Mouse (Mus musculus): Measurements from ENCODE around the gene Cux1. TPM values are rescaled to one million over a fixed set of nuclear protein-coding genes. Genes with fewer than 3 reads are reported as not detected.

The Cux1 gene
- polyA plus RNA-seq, 1 experiment, result 69.2 TPM

DNA sequence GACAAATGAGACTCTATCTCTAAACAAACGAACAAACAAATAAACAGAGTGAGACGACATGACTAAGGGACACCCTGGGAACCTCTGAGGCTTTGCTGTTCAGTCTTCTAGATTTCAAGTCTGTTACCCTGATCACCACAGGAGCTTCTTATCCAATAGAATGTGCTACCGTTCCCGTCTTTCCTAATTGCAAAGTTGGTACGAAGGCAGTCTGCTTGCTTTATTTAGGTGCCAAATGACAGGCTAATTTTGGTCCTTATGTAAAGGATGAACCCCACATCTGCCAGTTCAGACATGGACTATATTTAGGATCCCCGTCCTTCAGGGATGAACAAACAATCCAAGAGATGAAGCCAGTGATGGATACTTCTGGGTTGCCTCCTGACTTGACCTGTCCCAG is 269.6 kb downstream of the Cux1 start:
- no peak overlapping the region for H3K27ac ChIP-seq (ENCODE audit: insufficient read depth, low read length)
- 46% methylated on average over 6 of the region's 6 CpGs for WGBS
- H3K4me1 ChIP-seq (ENCODE audit: control insufficient read depth, insufficient read depth, low read length), result peaks cover 21% of the 10 kb centered on the region
- no peak for DNase-seq
- H3K4me3 ChIP-seq (replicated peaks; ENCODE audit: insufficient read depth, low read depth, low read length), result no peak overlapping the region
- H3K27me3 ChIP-seq (ENCODE audit: control insufficient read depth, insufficient read depth, low read length), result no peaks in the 10 kb centered on the region
- TF ChIP-seq POLR2A (IDR thresholded peaks at IDR 0.05; ENCODE audit: borderline replicate concordance, insufficient read depth, low read length) (no peak), CTCF (IDR thresholded peaks at IDR 0.05; ENCODE audit: borderline replicate concordance, insufficient read depth, low read depth, low read length) (no peak)

DNA sequence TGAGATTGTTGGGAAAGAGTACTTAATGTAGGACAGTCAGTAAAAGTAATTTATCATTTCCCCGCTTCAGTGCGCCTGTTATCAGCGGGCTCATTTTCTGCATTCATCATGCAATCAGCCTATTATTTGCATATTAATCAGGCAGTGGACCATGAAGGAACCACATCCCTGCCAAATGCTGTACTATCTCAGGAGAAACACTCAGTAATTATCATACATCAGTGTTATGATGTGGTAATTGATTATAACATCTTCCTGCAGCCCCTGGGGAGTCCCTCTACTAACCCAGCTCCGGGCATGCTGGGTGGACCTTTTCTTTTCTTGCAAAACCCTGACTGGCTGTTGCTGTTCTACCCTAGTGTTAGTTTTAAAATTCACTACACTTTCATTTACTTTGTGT is 270.4 kb downstream of the Cux1 start:
- no peak for DNase-seq
- WGBS, result 66% methylated on average over 4 of the region's 4 CpGs
- no peaks in the 10 kb centered on the region for H3K27me3 ChIP-seq (ENCODE audit: control insufficient read depth, insufficient read depth, low read length)
- no peak overlapping the region for H3K4me3 ChIP-seq (replicated peaks; ENCODE audit: insufficient read depth, low read depth, low read length)
- TF ChIP-seq POLR2A (IDR thresholded peaks at IDR 0.05; ENCODE audit: borderline replicate concordance, insufficient read depth, low read length) (no peak), CTCF (IDR thresholded peaks at IDR 0.05; ENCODE audit: borderline replicate concordance, insufficient read depth, low read depth, low read length) (no peak)
- H3K4me1 ChIP-seq (ENCODE audit: control insufficient read depth, insufficient read depth, low read length), result peaks cover 26% of the 10 kb centered on the region
- no peak overlapping the region for H3K27ac ChIP-seq (ENCODE audit: insufficient read depth, low read length)

DNA sequence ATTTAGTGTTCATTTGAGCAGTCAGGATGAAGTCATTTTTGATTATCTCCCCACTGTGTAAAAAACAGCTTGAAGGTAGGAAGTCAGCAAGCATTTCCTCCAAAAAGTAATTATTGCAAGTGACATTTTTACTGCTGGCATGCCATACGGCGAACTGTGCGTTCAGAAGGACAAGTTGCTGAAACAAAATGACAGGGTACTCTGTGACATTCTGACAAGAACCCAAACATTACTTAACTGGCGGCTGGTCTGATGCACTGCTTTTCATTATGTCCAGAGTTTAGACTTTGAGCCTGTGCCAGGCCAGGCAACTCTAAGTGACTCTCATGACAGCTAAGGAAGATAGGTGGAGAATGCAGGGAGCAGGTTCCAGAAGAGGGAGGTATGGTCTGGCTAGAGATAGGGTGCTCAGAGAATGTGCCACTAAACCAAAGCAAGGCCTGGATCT is 274.3 kb downstream of the Cux1 start:
- Histone ChIP-seq H3K4me3 (replicated peaks; ENCODE audit: insufficient read depth, low read depth, low read length) (no peak overlapping the region), H3K27me3 (ENCODE audit: control insufficient read depth, insufficient read depth, low read length) (no peaks in the 10 kb centered on the region), H3K27ac (ENCODE audit: insufficient read depth, low read length) (peak overlapping the region; percentile 33), H3K4me1 (ENCODE audit: control insufficient read depth, insufficient read depth, low read length) (peaks cover 44% of the 10 kb centered on the region)
- 20% methylated on average over 4 of the region's 4 CpGs for WGBS
- no peak for TF ChIP-seq POLR2A (IDR thresholded peaks at IDR 0.05; ENCODE audit: borderline replicate concordance, insufficient read depth, low read length)
- no peak for TF ChIP-seq CTCF (IDR thresholded peaks at IDR 0.05; ENCODE audit: borderline replicate concordance, insufficient read depth, low read depth, low read length)
- peak; percentile 56 to 64 for DNase-seq

DNA sequence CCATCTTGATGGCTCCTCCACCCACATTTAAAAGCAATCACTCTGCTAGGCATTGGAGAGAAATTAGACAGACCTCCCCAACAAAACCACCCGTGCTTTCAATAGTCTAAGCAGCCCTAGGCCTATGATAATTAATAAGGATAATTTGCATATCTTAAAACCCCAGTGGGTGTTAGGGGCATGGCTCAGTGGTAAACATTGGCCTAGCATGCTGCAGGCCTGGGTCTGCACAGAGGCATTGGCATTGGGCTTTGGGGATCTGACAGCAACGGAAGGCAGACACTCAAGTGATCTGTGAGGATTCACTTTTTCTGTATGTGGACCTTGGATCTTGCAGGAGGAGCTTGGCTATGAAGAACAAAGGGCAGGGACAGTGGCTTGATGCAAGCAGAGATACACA is 274.9 kb downstream of the Cux1 start:
- Histone ChIP-seq H3K27me3 (ENCODE audit: control insufficient read depth, insufficient read depth, low read length) (no peaks in the 10 kb centered on the region), H3K27ac (ENCODE audit: insufficient read depth, low read length) (no peak overlapping the region), H3K4me3 (replicated peaks; ENCODE audit: insufficient read depth, low read depth, low read length) (no peak overlapping the region), H3K4me1 (ENCODE audit: control insufficient read depth, insufficient read depth, low read length) (peaks cover 46% of the 10 kb centered on the region)
- 52% methylated on average over 2 of the region's 2 CpGs for WGBS
- DNase-seq, result no peak
- TF ChIP-seq CTCF (IDR thresholded peaks at IDR 0.05; ENCODE audit: borderline replicate concordance, insufficient read depth, low read depth, low read length) (no peak), POLR2A (IDR thresholded peaks at IDR 0.05; ENCODE audit: borderline replicate concordance, insufficient read depth, low read length) (no peak)

DNA sequence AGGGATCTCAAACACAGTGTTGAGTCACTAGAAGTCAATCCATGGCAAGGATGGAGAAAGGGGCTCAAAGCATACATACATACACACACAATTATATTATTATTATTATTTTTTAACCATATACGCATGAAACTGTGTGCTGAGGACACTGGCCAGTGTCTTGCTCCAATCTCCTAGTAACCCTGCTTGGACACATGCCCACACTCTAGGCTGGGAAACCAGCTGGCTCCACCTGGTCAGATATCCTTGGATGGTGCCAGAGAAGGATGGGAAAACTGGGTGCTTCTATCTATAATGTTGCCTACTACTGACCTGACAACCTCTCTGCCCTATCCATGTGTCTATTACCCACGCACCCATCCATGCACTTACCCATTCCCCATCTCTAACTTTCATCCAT is 275.7 kb downstream of the Cux1 start:
- TF ChIP-seq POLR2A (IDR thresholded peaks at IDR 0.05; ENCODE audit: borderline replicate concordance, insufficient read depth, low read length) (no peak), CTCF (IDR thresholded peaks at IDR 0.05; ENCODE audit: borderline replicate concordance, insufficient read depth, low read depth, low read length) (no peak)
- Histone ChIP-seq H3K27me3 (ENCODE audit: control insufficient read depth, insufficient read depth, low read length) (no peaks in the 10 kb centered on the region), H3K27ac (ENCODE audit: insufficient read depth, low read length) (no peak overlapping the region), H3K4me3 (replicated peaks; ENCODE audit: insufficient read depth, low read depth, low read length) (no peak overlapping the region), H3K4me1 (ENCODE audit: control insufficient read depth, insufficient read depth, low read length) (peaks cover 46% of the 10 kb centered on the region)
- DNase-seq, result peak; percentile 35 to 44
- WGBS, result 69% methylated on average over 2 of the region's 2 CpGs

DNA sequence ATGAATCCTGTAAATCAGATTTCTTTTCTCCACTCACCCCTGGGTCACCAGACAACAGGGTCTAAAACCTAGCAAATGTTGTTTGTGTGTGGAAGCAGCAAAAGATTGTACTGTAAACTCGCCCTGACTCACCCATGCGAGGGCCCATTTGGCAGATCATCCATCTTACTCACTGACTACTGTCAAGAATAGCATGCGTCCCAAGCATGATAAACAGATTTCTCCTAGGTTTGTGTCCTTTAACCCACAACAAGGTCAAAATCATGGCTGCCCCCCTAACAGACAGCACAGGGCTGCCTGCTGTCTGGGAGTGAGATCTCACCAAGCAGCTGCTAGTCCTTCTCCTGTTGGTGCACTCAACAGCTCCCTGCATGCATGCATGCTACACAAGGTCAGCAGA is 277.5 kb downstream of the Cux1 start:
- 88% methylated on average over 3 of the region's 3 CpGs for WGBS
- Histone ChIP-seq H3K27me3 (ENCODE audit: control insufficient read depth, insufficient read depth, low read length) (no peaks in the 10 kb centered on the region), H3K4me3 (replicated peaks; ENCODE audit: insufficient read depth, low read depth, low read length) (no peak overlapping the region), H3K27ac (ENCODE audit: insufficient read depth, low read length) (no peak overlapping the region), H3K4me1 (ENCODE audit: control insufficient read depth, insufficient read depth, low read length) (peaks cover 49% of the 10 kb centered on the region)
- no peak for DNase-seq
- TF ChIP-seq POLR2A (IDR thresholded peaks at IDR 0.05; ENCODE audit: borderline replicate concordance, insufficient read depth, low read length) (no peak), CTCF (IDR thresholded peaks at IDR 0.05; ENCODE audit: borderline replicate concordance, insufficient read depth, low read depth, low read length) (no peak)

DNA sequence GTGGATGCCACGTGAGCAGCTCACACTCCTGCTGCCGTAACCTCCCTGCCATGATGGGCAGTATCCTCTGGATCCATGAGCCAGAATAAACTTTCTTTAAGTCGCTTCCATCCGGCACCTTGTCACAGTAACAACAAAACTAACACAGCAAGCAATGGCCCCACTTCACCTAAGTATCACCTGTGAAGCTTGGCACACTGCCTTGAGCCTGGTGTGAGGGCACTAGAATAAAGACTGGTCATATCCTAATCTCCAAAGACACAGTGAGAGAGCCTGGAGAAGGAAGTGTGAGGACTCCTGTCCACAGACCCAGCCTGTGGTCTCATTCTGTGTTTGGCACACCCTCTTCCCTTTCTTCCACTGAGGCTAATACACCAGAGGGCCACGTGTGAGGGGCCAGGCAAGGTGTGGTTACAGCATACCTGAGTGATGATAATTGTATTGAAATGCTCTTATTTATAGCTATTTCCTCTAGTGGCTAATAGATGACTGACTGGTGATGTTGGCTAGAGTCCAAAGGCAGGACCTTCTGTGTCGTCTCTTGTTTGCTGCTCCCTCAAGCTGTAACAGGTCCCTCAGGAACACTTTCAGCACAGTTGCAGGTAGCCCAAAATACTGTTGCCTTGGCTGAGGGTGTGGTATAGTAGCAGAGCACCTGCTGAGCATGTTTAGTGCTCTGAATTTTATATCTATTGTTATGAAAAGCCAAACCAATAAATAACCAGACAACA is 278.8 kb downstream of the Cux1 start:
- peaks cover 41% of the 10 kb centered on the region for H3K4me1 ChIP-seq (ENCODE audit: control insufficient read depth, insufficient read depth, low read length)
- 52% methylated on average over 6 of the region's 6 CpGs for WGBS
- no peak overlapping the region for H3K27ac ChIP-seq (ENCODE audit: insufficient read depth, low read length)
- H3K4me3 ChIP-seq (replicated peaks; ENCODE audit: insufficient read depth, low read depth, low read length), result no peak overlapping the region
- no peak for TF ChIP-seq CTCF (IDR thresholded peaks at IDR 0.05; ENCODE audit: borderline replicate concordance, insufficient read depth, low read depth, low read length)
- TF ChIP-seq POLR2A (IDR thresholded peaks at IDR 0.05; ENCODE audit: borderline replicate concordance, insufficient read depth, low read length), result no peak
- no peaks in the 10 kb centered on the region for H3K27me3 ChIP-seq (ENCODE audit: control insufficient read depth, insufficient read depth, low read length)
- DNase-seq, result peak; percentile 44 to 48

DNA sequence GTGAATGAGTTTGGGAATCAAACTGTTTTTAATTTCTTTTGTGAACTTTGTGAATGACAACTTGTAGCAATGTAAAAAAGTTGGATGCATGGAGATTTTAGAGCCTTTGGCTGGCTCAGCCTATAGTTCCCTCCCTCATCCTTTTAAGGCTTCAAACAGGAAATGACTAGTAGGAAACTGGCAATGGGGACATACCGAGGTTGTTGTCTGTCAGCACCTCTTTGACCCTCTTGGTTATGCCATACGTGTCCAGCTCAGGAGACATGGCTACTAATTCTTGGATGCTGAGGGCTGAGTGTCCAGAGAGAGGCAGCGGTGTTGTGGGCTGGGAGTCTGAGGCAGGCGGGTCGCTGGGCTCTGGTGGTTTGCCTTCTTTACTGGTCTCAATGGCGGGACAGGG is 280.7 kb downstream of the Cux1 start:
- no peak for TF ChIP-seq CTCF (IDR thresholded peaks at IDR 0.05; ENCODE audit: borderline replicate concordance, insufficient read depth, low read depth, low read length)
- TF ChIP-seq POLR2A (IDR thresholded peaks at IDR 0.05; ENCODE audit: borderline replicate concordance, insufficient read depth, low read length), result no peak
- no peaks in the 10 kb centered on the region for H3K27me3 ChIP-seq (ENCODE audit: control insufficient read depth, insufficient read depth, low read length)
- no peak overlapping the region for H3K4me3 ChIP-seq (replicated peaks; ENCODE audit: insufficient read depth, low read depth, low read length)
- DNase-seq, result no peak
- H3K27ac ChIP-seq (ENCODE audit: insufficient read depth, low read length), result no peak overlapping the region
- H3K4me1 ChIP-seq (ENCODE audit: control insufficient read depth, insufficient read depth, low read length), result peaks cover 26% of the 10 kb centered on the region
- WGBS, result 87% methylated on average over 6 of the region's 6 CpGs

Data from cerebellum, adult 2 months (tissue).